Mouse (Mus musculus): ENCODE data around the gene Hs3st5. TPM values are rescaled to one million over a fixed set of nuclear protein-coding genes. Genes with fewer than 3 reads are reported as not detected.

Gene Hs3st5
- total RNA-seq (2021): 1 to 10 TPM; 1.3 to 1.5 TPM
- long read RNA-seq, experiment 1: 0 reads
- long read RNA-seq, experiment 2, partial matches to known transcripts: 0 of 2 reads
- long read RNA-seq, experiment 2, other reads (novel, unspliced or antisense): 1 of 2 reads

DNA sequence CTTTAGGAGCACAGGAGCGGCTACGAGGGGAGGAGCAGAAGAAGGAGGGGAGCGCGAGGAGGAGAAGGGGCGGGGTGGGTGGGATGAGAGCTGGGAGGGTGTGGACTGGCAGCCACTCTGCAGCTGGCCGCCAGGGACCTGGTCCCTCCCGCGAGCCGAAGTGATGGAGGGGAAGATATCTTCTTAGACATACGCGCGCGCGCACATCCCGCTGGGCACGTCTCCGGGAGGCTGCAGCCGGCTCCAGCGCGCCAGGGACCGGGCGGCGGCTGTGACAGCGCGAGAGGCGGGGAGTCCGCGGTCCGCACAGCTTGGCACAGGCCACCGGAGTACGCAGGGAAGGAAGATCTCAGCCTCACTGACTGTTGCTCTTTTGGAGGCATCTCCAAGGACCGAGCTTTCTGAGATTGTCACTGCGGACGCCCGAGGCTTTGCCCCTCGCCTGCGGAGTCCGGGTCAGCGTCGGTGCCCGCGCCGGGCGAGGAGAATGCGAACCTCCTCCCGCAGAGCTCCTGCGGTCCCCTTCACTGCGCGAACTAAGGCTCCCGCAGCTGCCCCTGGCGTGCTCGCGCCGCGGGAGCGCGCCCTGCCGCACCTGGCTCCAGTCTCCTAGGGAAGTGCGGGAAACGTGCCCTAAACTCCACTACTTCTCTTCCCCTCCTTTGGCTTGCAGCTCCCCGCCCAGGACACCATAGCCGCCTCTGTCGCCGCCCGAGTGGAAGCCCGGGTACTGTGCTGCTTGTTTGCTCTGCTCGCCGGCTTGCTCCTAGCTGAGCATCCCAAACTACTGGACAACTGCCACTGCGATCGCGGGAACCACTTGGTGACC, at the start of gene Hs3st5:
Hs3st5 (plus strand) TSS at position 88 of the 829 bp plus-strand sequence.
- Histone ChIP-seq H3K27ac (peak within 1 kb of the TSS; percentile 14; the same call in 1 of the 2 replicates), H3K4me3 (peak within 1 kb of the TSS; percentile 69)
- DNase-seq (ENCODE audit: low spot score in 2 of 2): peak; percentile 41 to 44
- TF ChIP-seq CTCF (conservative IDR thresholded peaks at IDR 0.05): peak; percentile 48

DNA sequence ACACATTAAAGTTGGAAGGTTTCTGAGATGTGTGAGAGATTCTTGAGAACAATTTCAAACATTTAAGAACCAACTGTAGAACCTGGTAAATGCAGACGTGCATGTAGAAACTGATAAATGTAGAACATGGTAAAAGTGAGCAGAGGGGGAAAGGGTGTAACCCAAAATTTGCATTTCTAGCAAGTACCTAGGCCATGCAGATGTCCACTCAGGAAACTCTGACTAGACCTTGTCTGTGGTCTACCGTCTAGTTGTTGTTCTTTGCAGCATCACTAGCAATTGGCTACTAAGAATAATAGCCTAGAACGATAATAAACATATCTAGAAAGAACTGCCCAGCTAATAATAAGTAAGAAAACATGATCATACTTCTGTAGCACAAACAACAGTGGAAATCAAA, 38.0 kb upstream of the Hs3st5 start:
- TF ChIP-seq CTCF (conservative IDR thresholded peaks at IDR 0.05): no peak
- DNase-seq (ENCODE audit: low spot score in 2 of 2): no peak
- Histone ChIP-seq H3K4me3 (no peak overlapping the region), H3K27ac (no peak overlapping the region)

DNA sequence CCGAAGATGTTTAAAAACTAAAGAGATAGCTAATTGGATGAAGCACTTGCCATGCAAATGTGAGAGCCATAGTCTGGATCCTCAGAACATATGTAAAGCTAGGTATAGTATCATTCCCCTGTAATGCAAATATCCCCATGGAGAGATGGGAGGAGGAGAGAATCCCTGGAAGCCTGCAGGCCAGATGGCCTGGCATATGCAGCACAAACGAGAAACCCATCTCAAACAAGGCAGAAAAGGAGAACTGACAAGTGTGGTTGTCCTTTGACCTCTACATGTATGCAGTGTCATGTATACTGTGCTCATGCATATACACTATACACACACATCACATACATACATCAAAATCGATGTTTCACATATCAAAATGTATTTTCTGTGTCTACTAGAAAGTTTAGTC, 35.5 kb upstream of the Hs3st5 start:
- H3K4me3 ChIP-seq: no peak overlapping the region
- no peak for TF ChIP-seq CTCF (conservative IDR thresholded peaks at IDR 0.05)
- H3K27ac ChIP-seq: no peak overlapping the region
- DNase-seq (ENCODE audit: low spot score in 2 of 2): no peak

DNA sequence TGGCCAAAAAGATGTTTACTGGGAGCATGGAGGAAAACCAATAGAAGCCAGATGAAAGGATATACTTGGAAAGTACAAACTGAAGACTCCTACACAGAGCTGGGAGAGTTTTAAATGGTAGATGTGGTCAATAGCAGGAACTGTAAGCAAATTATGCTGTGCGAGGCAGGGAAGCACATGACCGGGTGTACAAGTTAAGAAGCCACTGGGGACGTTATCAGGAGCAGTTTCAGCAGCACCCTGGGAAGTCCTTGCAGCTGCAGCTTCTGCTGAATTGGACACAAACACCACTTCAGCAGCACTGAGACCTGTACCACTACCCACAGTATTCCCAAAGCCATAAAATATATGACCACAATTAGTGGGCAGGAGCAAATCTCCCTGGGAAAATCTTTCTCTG, 31.8 kb upstream of the Hs3st5 start:
- no peak overlapping the region for H3K4me3 ChIP-seq
- H3K27ac ChIP-seq: no peak overlapping the region
- TF ChIP-seq CTCF (conservative IDR thresholded peaks at IDR 0.05): no peak
- no peak for DNase-seq (ENCODE audit: low spot score in 2 of 2)

DNA sequence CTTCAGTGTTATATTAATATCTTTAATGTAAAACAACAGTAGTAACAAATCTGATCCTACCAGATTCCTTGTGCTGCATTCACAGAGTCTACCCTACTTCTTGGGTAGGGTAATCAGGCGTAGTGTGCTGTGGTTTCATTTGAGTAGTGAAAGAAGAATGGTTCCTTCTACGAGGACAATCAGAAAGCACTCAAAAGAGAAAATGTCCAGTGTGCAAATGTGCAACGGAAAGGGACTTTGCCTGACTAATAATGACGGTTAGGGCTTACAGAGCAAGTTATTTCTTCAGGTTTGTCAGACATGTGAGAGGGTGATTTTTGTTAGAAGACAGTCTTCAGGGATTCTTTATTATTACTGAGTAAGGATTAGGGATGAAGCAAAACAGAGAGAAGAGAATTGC, 29.1 kb upstream of the Hs3st5 start:
- no peak for DNase-seq (ENCODE audit: low spot score in 2 of 2)
- TF ChIP-seq CTCF (conservative IDR thresholded peaks at IDR 0.05): no peak
- no peak overlapping the region for H3K27ac ChIP-seq

DNA sequence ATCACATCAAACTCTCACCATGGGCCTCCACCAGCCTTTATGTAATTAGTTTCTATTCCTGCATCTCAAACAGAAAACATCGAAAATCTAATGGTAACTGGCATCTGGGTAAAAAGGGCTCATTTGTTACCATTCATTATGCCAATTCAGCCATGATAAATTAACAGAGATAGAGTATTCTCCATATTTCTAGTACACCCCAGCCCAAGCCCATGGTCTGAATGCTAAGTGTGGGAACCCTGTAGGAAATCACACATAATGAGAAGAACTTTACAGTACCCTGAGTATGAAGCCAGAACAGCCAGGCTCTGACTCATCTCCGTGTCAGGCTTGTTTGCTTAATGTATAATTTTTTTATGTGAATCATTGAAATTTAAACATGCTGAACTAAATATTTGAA, 23.3 kb upstream of the Hs3st5 start:
- H3K27ac ChIP-seq: no peak overlapping the region
- no peak for TF ChIP-seq CTCF (conservative IDR thresholded peaks at IDR 0.05)
- no peak for DNase-seq (ENCODE audit: low spot score in 2 of 2)
- H3K4me3 ChIP-seq: no peak overlapping the region

More for the DNA sequence above, 29.1 kb upstream of the Hs3st5 start:
- H3K4me3 ChIP-seq: no peak overlapping the region

DNA sequence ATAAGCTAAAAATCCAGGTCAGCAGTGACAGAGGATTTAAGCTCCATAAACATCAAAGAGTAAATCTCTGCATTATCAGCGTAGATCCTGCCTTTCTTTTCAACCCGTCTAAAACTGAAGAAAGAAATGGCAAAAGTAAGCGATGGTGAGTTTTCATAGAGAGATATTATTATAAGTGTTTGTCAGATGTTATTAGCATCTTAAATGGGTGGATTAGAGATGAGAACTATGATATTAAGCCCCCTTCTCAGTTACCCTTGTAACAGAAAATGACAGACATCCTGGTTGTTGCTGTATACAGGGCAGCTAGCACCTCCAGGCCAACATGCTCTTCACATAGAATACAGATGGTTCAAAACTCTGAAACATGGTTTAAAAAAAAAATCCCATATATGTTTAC, 22.6 kb upstream of the Hs3st5 start:
- TF ChIP-seq CTCF (conservative IDR thresholded peaks at IDR 0.05): no peak
- DNase-seq (ENCODE audit: low spot score in 2 of 2): no peak

DNA sequence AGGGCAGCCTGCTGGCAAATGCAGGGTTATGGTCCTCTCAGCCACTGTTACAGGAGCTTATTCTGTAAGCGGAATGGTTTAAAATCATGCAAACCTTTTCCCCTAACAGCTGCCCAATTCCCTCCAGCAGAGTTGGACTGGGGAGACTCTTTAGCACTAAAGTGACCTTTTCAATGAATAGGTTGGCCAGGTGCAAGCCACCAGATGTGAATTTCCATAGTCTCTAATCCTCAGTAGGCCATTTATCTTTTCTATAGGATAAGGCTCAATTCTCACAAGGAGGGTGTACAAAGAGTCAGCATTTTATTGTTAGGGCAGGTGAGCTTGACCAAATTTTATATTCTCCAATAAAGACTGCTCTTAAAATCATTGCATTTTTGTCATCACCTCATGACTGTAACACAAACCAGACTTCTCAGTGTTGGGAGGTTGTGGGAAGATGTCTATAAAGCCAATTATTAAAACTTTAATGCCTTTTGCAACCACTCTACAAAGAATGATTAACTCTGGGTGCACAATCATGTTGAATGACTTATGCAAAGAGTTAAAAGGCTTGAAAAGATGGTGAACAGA, 21.8 kb upstream of the Hs3st5 start:
- H3K27ac ChIP-seq: no peak overlapping the region
- no peak for DNase-seq (ENCODE audit: low spot score in 2 of 2)

More for the DNA sequence above, 22.6 kb upstream of the Hs3st5 start:
- no peak overlapping the region for H3K4me3 ChIP-seq
- H3K27ac ChIP-seq: no peak overlapping the region

DNA sequence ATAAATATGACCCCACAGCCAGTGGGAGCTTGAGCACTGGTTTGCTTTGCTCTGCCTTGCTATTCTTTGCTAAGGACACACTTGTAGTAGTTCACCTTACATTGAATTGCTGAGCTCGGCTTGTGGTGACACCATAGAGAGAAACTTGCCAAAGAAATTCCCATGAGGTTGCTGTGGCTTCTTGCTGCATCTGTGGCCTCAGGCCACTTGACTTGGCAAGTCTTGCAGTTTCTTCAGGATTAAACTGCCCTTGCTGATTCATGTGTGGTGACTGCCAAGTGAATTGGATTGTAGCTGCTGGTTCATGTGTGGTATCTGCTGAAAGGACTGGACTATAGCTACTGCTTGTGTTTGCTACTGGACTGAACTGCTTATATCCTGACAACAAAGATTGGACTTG, 13.0 kb upstream of the Hs3st5 start:
- Histone ChIP-seq H3K4me3 (no peak overlapping the region), H3K27ac (no peak overlapping the region)
- no peak for TF ChIP-seq CTCF (conservative IDR thresholded peaks at IDR 0.05)
- no peak for DNase-seq (ENCODE audit: low spot score in 2 of 2)

More for the DNA sequence above, 21.8 kb upstream of the Hs3st5 start:
- no peak for TF ChIP-seq CTCF (conservative IDR thresholded peaks at IDR 0.05)
- H3K4me3 ChIP-seq: no peak overlapping the region

DNA sequence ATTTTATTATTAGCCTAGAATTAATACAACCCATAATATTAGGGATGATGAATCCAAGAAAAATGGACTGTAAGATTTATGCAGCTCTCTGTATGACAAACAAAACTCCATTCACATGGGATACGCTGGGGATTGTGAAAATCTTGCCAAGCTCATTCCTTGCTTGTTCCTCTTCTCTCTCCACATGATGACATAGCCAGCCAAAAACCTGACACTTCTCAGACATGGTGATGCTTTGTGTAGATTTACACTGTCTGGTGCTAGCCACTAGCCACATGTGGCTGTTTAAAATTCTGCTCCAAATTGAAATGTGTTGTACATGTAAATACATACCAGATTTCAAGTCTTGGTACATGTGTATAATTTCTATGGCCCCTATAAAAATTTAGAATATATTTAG, 6.9 kb upstream of the Hs3st5 start:
- H3K27ac ChIP-seq: no peak overlapping the region
- no peak overlapping the region for H3K4me3 ChIP-seq
- DNase-seq (ENCODE audit: low spot score in 2 of 2): no peak
- TF ChIP-seq CTCF (conservative IDR thresholded peaks at IDR 0.05): no peak

DNA sequence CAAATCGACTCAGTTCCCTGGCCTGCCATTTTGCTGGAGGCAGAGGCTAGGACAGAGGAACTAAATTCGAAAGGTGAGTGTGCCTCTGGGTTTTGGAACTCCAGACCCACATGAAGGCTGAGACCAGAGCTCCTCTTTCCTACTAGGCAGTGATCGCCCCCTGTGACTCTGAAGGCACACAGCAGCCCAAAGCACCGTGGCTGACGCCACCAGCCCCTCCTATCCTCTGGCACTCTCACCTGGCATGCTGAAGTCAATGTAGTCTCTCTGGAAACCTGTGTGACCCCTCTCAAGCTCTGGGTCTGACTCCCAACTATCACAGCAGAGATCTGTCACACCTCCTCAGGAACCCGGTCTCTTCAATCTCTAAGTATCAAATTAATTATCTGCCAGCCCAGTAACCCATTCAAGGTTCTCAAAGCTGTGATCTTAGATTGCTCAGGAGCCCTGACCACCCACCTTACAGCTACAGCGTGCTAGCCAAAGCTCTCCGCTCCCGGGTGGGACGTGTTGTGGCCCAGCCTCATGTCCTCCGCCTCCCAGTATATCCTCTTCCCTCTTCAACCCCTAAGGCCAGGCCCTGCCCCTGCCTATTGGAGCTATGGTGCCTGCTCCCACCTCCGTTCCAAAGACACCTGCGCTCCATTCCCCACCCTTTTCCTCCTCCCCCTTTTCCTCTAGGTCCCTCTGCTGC, 434 bp upstream of the Hs3st5 start:
- TF ChIP-seq CTCF (conservative IDR thresholded peaks at IDR 0.05): peak; percentile 53
- Histone ChIP-seq H3K4me3 (peak overlapping the region; percentile 69), H3K27ac (no peak overlapping the region; the same call in 1 of the 2 replicates)
- no peak for DNase-seq (ENCODE audit: low spot score in 2 of 2)

DNA sequence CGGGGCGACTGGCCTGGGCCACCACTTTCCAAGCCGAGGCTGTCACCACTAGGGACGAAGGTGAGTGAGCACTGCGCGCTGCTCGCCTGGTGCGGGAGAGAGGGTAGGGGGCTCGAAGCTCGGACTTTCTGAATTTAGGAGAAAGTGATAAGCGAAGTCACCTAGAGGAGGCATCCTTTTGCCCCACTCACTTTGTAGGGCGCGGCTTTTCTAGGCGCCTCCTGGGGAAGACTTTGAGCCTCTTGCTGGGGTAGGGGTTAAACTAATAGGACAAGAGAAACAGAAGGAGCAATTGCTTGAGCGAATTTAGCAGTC, 899 bp downstream of the Hs3st5 start:
- H3K4me3 ChIP-seq: peak overlapping the region; percentile 69
- H3K27ac ChIP-seq: no peak overlapping the region
- no peak for TF ChIP-seq CTCF (conservative IDR thresholded peaks at IDR 0.05)
- DNase-seq (ENCODE audit: low spot score in 2 of 2): no peak

DNA sequence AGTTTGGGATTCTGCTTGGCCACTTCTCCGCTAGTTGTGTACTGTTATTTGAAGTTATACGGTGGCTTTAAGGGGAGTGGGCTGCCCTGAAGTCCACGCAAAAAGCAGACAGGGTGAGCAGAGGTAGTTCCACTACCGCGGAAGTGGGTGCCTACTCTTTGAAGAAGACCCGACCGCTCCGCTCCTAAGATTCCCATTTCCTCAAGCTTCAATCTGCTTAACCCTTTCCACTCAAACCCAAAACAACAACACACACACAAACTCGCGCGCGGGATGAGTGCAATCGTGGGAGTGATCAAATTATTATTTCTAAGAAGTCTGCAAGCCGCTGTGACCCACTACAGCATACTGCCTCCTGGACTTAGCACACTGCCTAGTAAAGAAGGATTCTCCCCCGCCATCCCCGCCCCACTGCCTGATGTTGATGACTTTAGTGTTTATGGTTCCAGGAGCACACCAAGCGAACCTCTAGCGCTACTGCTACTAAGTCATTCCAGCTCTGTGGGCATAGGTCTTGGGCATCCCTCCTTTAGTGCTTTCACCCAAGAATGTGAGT, 1.5 kb downstream of the Hs3st5 start:
- peak overlapping the region; percentile 69; the same call in 1 of the 2 replicates for H3K4me3 ChIP-seq
- TF ChIP-seq CTCF (conservative IDR thresholded peaks at IDR 0.05): no peak
- DNase-seq (ENCODE audit: low spot score in 2 of 2): no peak
- no peak overlapping the region for H3K27ac ChIP-seq
